Mouse (Mus musculus) embryonic facial prominence, embryonic 11.5 days (tissue): ENCODE measurements around the gene Leng8. TPM values are rescaled to one million over a fixed set of nuclear protein-coding genes. Genes with fewer than 3 reads are reported as not detected.
A peak's percentile ranks its signal among the peaks of the same experiment; 100 is the strongest.

Source experiments
- ATAC-seq: fragments of 200-750 bp; cut with Nextera tagmentation; replicated peaks from 2 replicates; pipeline ENCODE4 v1.8.0; 2017; ENCODE audit warnings: low read depth; ENCODE audit not compliant: insufficient number of reproducible peaks, low FRiP score, low TSS enrichment
- DNase-seq: peaks from one replicate; pipeline ENCODE4 v3.0.0-alpha.2; 2015; ENCODE audit warnings: low spot score
- H3K27ac ChIP-seq: fragments of 300-500 bp; sonication (generic); replicated peaks from 2 replicates; pipeline ENCODE4 v1.5.1; 2014; ENCODE audit warnings: mild to moderate bottlenecking, low read depth, low read length, control low read depth
- H3K27me3 ChIP-seq: fragments of 300-500 bp; sonication (generic); 2 replicates; pipeline ENCODE4 v1.6.1; 2014; ENCODE audit warnings: mild to moderate bottlenecking, low read length, moderate library complexity, mixed read lengths; ENCODE audit not compliant: control insufficient read depth, insufficient read depth
- H3K36me3 ChIP-seq: fragments of 300-500 bp; sonication (generic); replicated peaks from 2 replicates; pipeline ENCODE4 v1.6.1; 2014; ENCODE audit warnings: low read depth, mild to moderate bottlenecking, low read length, moderate library complexity, mixed read lengths; ENCODE audit not compliant: control insufficient read depth, insufficient read depth
- H3K4me1 ChIP-seq: fragments of 300-500 bp; sonication (generic); 2 replicates; pipeline ENCODE4 v1.6.1; 2014; ENCODE audit warnings: low read length, mixed read lengths; ENCODE audit not compliant: control insufficient read depth, insufficient read depth
- H3K4me2 ChIP-seq: fragments of 300-500 bp; sonication (generic); 2 replicates; pipeline ENCODE4 v1.6.1; 2014; ENCODE audit warnings: low read depth, mild to moderate bottlenecking, control low read depth, low read length, moderate library complexity
- H3K4me3 ChIP-seq: fragments of 300-500 bp; sonication (generic); 2 replicates; pipeline ENCODE4 v1.5.1; 2014; ENCODE audit warnings: low read depth, low read length, control low read depth
- H3K9ac ChIP-seq: fragments of 300-500 bp; sonication (generic); replicated peaks from 2 replicates; pipeline ENCODE4 v1.6.1; 2014; ENCODE audit warnings: mild to moderate bottlenecking, control low read depth, low read length
- H3K9me3 ChIP-seq: fragments of 300-500 bp; sonication (generic); replicated peaks from 2 replicates; pipeline ENCODE4 v1.6.1; 2016; ENCODE audit warnings: mild to moderate bottlenecking, low read length, inconsistent platforms, mixed read lengths; ENCODE audit not compliant: control insufficient read depth
- WGBS: fragments of 180-500 bp; shearing (Covaris S2); extraction: QIAGEN DNeasy Blood & Tissue Kit; methylation state at CpG from one replicate; pipeline ENCODE4 v1.1.7; 2014; 5-methylcytosine and 5-hydroxymethylcytosine counted together
- polyA plus RNA-seq: library from polyadenylated mRNA; unstranded; fragments of >200 nt; fragmentation: Nextera tagmentation; extraction: Ambion mirVana; gene quantifications from 2 replicates; pipeline ENCODE4 v1.2.1, GENCODE M21; 2014

Leng8 gene
- 31.4 and 37.5 TPM in 2 replicates for polyA plus RNA-seq

DNA sequence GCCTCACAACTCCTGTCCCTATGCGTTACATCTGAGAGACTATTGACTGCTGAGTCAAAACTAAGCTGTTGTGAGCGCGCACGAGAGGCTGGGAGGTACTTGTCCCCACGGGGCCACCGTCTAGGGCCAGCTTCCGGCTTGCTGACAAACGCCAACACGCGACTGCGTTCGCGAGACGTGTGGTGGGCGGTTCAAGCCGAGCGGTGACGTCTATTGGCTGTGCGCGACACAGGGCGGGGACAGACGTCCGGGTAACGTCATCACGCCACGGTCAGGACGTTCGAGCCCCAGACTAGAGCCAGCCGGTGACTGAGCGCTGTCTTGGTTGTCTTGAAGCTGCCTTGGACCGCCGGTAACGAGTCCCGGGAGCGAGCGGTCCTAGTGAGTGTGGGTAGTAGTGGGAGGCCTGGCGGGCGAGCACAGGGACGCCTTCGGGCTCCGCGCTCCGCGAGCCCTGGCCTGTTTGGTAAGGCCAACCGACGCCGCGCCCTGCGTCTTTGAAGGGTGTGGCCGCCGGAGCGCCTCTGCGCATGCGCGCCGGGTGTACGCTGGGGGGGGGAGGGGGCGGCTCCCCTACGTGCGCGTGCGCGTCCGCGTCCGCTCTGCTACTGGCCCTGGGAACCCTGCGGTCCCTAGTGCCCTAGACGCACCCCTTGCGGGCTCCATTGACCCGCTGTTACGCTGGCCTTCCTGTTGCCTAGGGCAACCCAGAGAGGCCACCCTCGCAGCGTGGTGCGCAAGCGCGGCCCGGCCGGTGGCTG is at the start of gene Leng8:
Leng8 (plus strand) TSS at position 269 of the 761 bp plus-strand sequence.
- H3K4me3 ChIP-seq, result peak within 1 kb of the TSS; percentile 58
- H3K4me1 ChIP-seq, result no peaks in the 10 kb centered on the region
- under 1% methylated on average over 67 of the region's 78 CpGs for WGBS
- peak within 1 kb of the TSS; percentile 78 for H3K9ac ChIP-seq
- H3K4me2 ChIP-seq, result peak within 1 kb of the TSS; percentile 66
- peak; percentile 98 for DNase-seq
- H3K9me3 ChIP-seq, result no peaks in the 10 kb centered on the region
- peak within 1 kb of the TSS; percentile 78 for H3K27ac ChIP-seq
- H3K36me3 ChIP-seq, result peaks cover 8% of the 10 kb centered on the region
- ATAC-seq, result peak; percentile 98
- H3K27me3 ChIP-seq, result no peaks in the 10 kb centered on the region

DNA sequence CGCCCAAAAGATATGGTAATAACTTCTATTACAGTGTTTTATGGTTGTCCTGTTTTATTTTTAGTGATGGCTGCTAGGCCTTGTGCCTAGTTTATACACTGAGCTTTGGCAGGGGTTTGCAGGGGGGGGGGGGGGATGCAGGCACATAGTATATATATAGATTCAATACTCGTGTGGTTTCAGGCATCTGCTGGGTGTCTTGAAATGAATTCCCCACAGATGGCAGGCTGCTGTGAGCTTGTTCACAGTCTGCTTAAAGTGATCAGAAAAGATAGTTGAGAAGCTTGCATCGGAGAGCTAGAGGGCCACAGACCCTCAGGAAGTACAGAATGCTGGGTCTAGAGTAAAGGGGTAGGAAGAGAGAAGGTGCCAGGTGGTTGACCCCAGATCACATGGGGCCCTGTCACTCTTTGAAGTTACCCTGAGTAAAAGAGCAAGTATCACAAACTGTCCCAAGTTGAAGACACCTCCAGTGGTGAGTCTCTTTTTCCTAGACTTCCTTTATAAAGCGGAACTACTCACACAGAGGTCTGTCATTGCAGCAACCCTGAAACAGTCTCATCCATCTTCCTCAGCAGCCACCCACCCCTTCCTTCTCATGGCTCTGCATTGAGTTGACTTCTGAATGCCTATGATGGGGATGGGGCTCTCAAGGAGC is 49.5 kb upstream of the Leng8 start:
- DNase-seq (no peak), ATAC-seq (no peak)
- Histone ChIP-seq H3K27me3 (no peaks in the 10 kb centered on the region), H3K4me1 (no peaks in the 10 kb centered on the region), H3K36me3 (no peaks in the 10 kb centered on the region), H3K4me3 (no peak overlapping the region), H3K9ac (no peak overlapping the region), H3K27ac (no peak overlapping the region), H3K4me2 (no peak overlapping the region), H3K9me3 (no peaks in the 10 kb centered on the region)
- WGBS, result 78% methylated on average over 4 of the region's 4 CpGs

DNA sequence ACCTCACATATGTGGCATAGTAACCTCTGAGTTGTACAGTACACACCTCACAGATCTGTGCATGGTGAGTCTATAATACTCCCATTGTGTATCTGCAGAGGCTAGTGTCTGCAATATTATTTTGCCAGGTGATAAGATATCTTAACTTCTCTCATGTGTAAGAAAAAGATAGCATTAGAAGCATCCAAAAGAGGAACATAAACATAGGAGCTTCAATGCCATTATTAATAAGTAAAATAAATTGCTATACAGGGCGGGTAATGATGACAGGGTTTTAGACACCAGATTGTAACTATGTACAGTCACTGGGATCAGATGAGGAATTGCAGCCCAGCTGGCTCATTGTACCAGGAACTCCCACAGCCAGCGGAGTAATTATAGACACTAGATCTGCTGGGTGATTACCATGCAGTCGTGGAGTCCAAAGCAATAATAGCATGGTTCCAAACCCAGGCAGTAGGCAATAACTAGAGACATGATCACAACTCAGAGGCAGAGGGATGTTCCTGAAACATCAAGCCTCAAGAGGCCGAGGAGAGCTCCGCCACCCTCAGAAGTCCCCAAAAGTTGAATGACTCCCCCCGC is 48.9 kb upstream of the Leng8 start:
- H3K4me1 ChIP-seq, result no peaks in the 10 kb centered on the region
- WGBS, result 82% methylated on average over 6 of the region's 6 CpGs
- H3K4me3 ChIP-seq, result no peak overlapping the region
- H3K27ac ChIP-seq, result no peak overlapping the region
- H3K9me3 ChIP-seq, result no peaks in the 10 kb centered on the region
- DNase-seq (no peak), ATAC-seq (no peak)
- H3K27me3 ChIP-seq, result no peaks in the 10 kb centered on the region
- H3K36me3 ChIP-seq, result no peaks in the 10 kb centered on the region
- H3K4me2 ChIP-seq, result no peak overlapping the region
- H3K9ac ChIP-seq, result no peak overlapping the region

DNA sequence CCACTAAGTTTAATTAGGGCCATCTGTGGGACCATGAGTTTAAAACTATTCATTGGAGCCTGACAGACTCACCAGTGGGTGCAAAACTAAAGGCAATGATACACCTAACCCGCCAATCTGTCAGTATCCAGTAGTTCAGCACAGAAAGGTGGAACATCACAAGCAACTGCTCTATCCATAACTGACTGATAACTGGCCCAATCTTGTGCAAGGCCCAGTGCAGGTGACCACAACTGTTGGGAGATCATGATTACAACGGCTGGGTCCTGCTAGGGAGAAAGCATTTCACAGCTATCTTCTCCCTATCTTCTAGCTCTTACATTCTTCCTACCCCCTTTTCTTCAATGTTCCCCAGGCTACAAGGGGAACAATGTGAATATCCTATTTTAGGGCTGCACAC is 48.2 kb upstream of the Leng8 start:
- Histone ChIP-seq H3K4me1 (no peaks in the 10 kb centered on the region), H3K27me3 (no peaks in the 10 kb centered on the region), H3K36me3 (no peaks in the 10 kb centered on the region), H3K27ac (no peak overlapping the region), H3K9ac (no peak overlapping the region), H3K4me2 (no peak overlapping the region), H3K9me3 (no peaks in the 10 kb centered on the region), H3K4me3 (no peak overlapping the region)
- 87% methylated on average over 2 of the region's 2 CpGs for WGBS
- DNase-seq, result no peak
- ATAC-seq, result no peak

DNA sequence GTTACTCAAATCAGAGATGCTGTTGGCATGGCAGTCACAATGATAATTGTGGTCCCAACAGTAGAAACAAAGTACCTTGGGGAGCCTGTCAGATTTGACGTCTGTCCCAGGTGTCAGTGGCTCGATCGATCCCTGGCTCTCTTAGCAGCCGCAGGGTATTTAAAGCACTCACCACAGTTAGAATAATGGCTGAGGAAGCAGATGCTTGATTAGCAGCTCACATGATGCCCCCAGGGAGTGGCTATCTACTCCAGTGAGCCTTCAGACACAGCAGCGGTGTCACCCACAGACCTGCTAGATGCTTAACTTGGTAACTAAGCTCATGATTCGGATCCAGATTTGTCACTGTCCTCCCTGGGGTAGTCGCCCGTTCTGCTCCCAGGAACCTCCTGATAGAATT is 45.7 kb upstream of the Leng8 start:
- Histone ChIP-seq H3K4me2 (no peak overlapping the region), H3K4me1 (no peaks in the 10 kb centered on the region), H3K4me3 (no peak overlapping the region), H3K36me3 (no peaks in the 10 kb centered on the region), H3K9ac (no peak overlapping the region), H3K27ac (no peak overlapping the region), H3K9me3 (no peaks in the 10 kb centered on the region), H3K27me3 (no peaks in the 10 kb centered on the region)
- DNase-seq (no peak), ATAC-seq (no peak)
- 36% methylated on average over 8 of the region's 8 CpGs for WGBS

DNA sequence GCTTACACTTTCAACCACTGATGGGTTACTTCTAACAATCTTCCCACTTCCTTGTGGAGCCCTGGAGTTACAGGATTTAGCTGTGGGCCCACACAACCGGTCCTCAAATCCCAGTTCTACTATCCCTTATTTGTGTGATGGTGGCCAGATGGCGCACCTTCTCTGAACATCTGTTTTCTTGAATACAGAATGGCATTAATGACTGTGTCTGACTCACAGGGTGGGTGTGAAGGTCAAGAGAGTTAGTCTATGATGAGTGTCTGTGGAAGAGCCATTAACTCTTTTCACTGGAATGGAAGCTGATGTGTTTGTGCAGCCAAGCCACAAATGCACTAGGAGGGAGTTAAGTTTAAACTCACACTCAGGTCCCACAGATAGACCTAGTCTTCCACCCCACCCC is 38.5 kb upstream of the Leng8 start:
- no peak overlapping the region for H3K4me3 ChIP-seq
- WGBS, result 76% methylated on average over 2 of the region's 2 CpGs
- no peaks in the 10 kb centered on the region for H3K36me3 ChIP-seq
- no peaks in the 10 kb centered on the region for H3K9me3 ChIP-seq
- no peak for DNase-seq
- no peaks in the 10 kb centered on the region for H3K27me3 ChIP-seq
- no peak for ATAC-seq
- H3K9ac ChIP-seq, result no peak overlapping the region
- no peak overlapping the region for H3K27ac ChIP-seq
- no peak overlapping the region for H3K4me2 ChIP-seq
- no peaks in the 10 kb centered on the region for H3K4me1 ChIP-seq

DNA sequence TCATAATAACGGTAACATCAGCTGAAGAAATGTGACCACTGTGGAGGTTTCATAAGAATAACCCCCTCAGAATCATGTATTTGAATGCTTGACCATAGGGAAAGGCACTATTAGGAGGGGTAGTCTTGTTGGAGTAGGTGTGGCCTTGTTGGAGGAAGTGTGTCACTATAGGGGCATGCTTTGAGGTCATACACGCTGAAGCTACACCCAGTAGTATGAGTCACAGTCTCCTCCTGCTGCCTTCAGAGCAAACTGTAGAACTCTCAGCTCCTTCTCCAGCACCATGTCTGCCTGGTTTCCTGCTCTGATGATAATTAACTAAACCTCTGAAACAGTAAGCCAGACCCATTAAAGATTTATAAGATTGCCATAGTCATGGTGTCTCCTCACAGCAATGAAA is 38.0 kb upstream of the Leng8 start:
- Histone ChIP-seq H3K36me3 (no peaks in the 10 kb centered on the region), H3K4me1 (no peaks in the 10 kb centered on the region), H3K9ac (no peak overlapping the region), H3K4me2 (no peak overlapping the region), H3K4me3 (no peak overlapping the region), H3K27ac (no peak overlapping the region), H3K9me3 (no peaks in the 10 kb centered on the region), H3K27me3 (no peaks in the 10 kb centered on the region)
- WGBS, result 81% methylated on average over 2 of the region's 2 CpGs
- DNase-seq, result no peak
- ATAC-seq, result no peak

DNA sequence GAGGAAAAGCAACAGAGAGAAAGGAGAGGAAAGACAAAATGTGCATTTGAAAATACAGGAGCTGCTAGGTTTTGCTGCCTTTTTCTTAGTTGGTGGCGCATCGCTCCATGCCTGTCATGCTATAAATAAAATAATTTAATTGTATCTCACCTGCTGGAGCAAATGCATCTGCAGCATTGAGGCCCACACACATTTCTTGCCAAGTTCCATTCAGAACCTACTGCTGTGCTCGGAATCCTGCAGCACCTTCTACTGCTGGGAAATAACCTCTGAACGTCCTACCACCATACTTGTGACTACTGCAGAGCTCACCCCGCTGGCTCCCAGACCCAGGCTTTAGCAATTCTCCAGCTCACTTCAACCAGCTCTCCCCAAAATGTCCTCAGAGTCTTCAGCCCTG is 35.7 kb upstream of the Leng8 start:
- 84% methylated on average over 5 of the region's 5 CpGs for WGBS
- H3K27ac ChIP-seq, result no peak overlapping the region

More for the DNA sequence above, 35.7 kb upstream of the Leng8 start:
- Histone ChIP-seq H3K9ac (no peak overlapping the region), H3K9me3 (no peaks in the 10 kb centered on the region), H3K4me3 (no peak overlapping the region), H3K36me3 (no peaks in the 10 kb centered on the region), H3K27me3 (no peaks in the 10 kb centered on the region), H3K4me2 (no peak overlapping the region), H3K4me1 (no peaks in the 10 kb centered on the region)
- ATAC-seq (no peak), DNase-seq (no peak)
